Mouse (Mus musculus): ENCODE results near the gene Dach1. TPM values are rescaled to one million over a fixed set of nuclear protein-coding genes. Genes with fewer than 3 reads are reported as not detected.
A peak's percentile ranks its signal among the peaks of the same experiment; 100 is the strongest.

The Dach1 gene
- polyA plus RNA-seq (2015; fragmentation: Nextera tagmentation; extraction: Ambion mirVana), result 1.7 and 1.9 TPM in 2 replicates

- 0 out of 2 replicates have a peak, but pooled peaks cover 3% of the 10 kb centered on the region for H3K27me3 ChIP-seq (replicated peaks; ENCODE audit: control insufficient read depth, insufficient read depth, low read length)
- WGBS, result 1% methylated on average over 32 of the region's 32 CpGs
- no peaks in the 10 kb centered on the region for H3K9me3 ChIP-seq (ENCODE audit: control insufficient read depth, low read length)
- no peaks in the 10 kb centered on the region for H3K4me1 ChIP-seq (ENCODE audit: control insufficient read depth, insufficient read depth, low read length)
- peak within 1 kb of the TSS; percentile 51 for H3K27ac ChIP-seq (ENCODE audit: low read length)
- ATAC-seq, result peak; percentile 67
- peak within 1 kb of the TSS; percentile 73 for H3K4me3 ChIP-seq (ENCODE audit: low read length)
- peak within 1 kb of the TSS; percentile 73 for H3K9ac ChIP-seq (ENCODE audit: low read depth, low read length)
- H3K4me2 ChIP-seq (ENCODE audit: low read depth, low read length), result peak within 1 kb of the TSS; percentile 94
- H3K36me3 ChIP-seq (ENCODE audit: control insufficient read depth, insufficient read depth, low read length), result no peaks in the 10 kb centered on the region
These were observed at the start of gene Dach1 for GRCm38 (mm10) chr14:98169421-98170076. Gene Dach1 (minus strand): TSS chr14:98169765.

- Histone ChIP-seq H3K9me3 (ENCODE audit: control insufficient read depth, low read length) (no peaks in the 10 kb centered on the region), H3K4me1 (ENCODE audit: control insufficient read depth, insufficient read depth, low read length) (no peaks in the 10 kb centered on the region), H3K4me3 (ENCODE audit: low read length) (no peak overlapping the region), H3K27ac (ENCODE audit: low read length) (no peak overlapping the region), H3K36me3 (ENCODE audit: control insufficient read depth, insufficient read depth, low read length) (no peaks in the 10 kb centered on the region), H3K9ac (ENCODE audit: low read depth, low read length) (no peak overlapping the region), H3K4me2 (ENCODE audit: low read depth, low read length) (no peak overlapping the region), H3K27me3 (replicated peaks; ENCODE audit: control insufficient read depth, insufficient read depth, low read length) (no peaks in the 10 kb centered on the region)
- no peak for ATAC-seq
- 86% methylated on average over 3 of the region's 3 CpGs for whole genome bisulfite sequencing
These were observed 30.5 kb upstream of the Dach1 start for GRCm38 (mm10) chr14:98200089-98200488.

GRCm38 (mm10) chr14:98181545-98181944 lies 12.0 kb upstream of the Dach1 start:
- Histone ChIP-seq H3K9ac (ENCODE audit: low read depth, low read length) (no peak overlapping the region), H3K4me1 (ENCODE audit: control insufficient read depth, insufficient read depth, low read length) (no peaks in the 10 kb centered on the region), H3K9me3 (ENCODE audit: control insufficient read depth, low read length) (no peaks in the 10 kb centered on the region), H3K4me3 (ENCODE audit: low read length) (no peak overlapping the region), H3K36me3 (ENCODE audit: control insufficient read depth, insufficient read depth, low read length) (no peaks in the 10 kb centered on the region), H3K27me3 (replicated peaks; ENCODE audit: control insufficient read depth, insufficient read depth, low read length) (no peaks in the 10 kb centered on the region), H3K4me2 (ENCODE audit: low read depth, low read length) (no peak overlapping the region), H3K27ac (ENCODE audit: low read length) (no peak overlapping the region)
- no peak for ATAC-seq
- WGBS, result 2% methylated on average over 1 of the region's 1 CpGs

- WGBS, result 64% methylated on average over 2 of the region's 2 CpGs
- ATAC-seq, result no peak
- H3K9ac ChIP-seq (ENCODE audit: low read depth, low read length), result no peak overlapping the region
These were observed 4.3 kb upstream of the Dach1 start for GRCm38 (mm10) chr14:98173831-98174230.

DNA sequence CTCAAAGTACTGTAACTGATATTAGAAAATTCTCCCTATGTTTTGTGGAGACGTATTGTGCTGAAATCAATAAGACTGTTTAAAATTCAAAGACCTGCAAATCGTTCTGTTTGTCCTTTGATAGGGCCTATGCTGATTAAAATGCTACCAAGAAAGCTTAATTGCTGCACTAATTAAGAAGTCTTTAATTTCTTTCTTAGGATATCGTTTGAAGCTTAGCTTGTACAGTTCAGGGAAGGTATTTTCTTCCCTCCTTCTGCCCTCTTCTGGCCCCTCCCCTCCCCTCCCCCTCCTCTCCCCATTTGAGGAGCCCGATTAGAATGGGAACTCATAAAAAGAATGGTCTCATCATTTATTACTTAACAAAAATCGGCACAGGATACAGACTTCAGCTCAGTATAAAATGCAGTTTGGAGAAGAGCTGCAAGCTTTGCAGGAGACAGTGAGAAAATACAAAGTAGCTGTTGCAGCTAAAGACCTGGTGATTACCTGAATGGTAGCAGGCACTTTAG lies 2.9 kb upstream of the Dach1 start:
- Histone ChIP-seq H3K27ac (ENCODE audit: low read length) (no peak overlapping the region), H3K9ac (ENCODE audit: low read depth, low read length) (no peak overlapping the region), H3K4me1 (ENCODE audit: control insufficient read depth, insufficient read depth, low read length) (no peaks in the 10 kb centered on the region), H3K27me3 (replicated peaks; ENCODE audit: control insufficient read depth, insufficient read depth, low read length) (0 out of 2 replicates have a peak, but pooled peaks cover 3% of the 10 kb centered on the region), H3K4me3 (ENCODE audit: low read length) (no peak overlapping the region), H3K36me3 (ENCODE audit: control insufficient read depth, insufficient read depth, low read length) (no peaks in the 10 kb centered on the region), H3K4me2 (ENCODE audit: low read depth, low read length) (no peak overlapping the region), H3K9me3 (ENCODE audit: control insufficient read depth, low read length) (no peaks in the 10 kb centered on the region)
- no peak for ATAC-seq
- 16% methylated on average over 5 of the region's 5 CpGs for WGBS

More at GRCm38 (mm10) chr14:98173831-98174230, 4.3 kb upstream of the Dach1 start:
- Histone ChIP-seq H3K9me3 (ENCODE audit: control insufficient read depth, low read length) (no peaks in the 10 kb centered on the region), H3K36me3 (ENCODE audit: control insufficient read depth, insufficient read depth, low read length) (no peaks in the 10 kb centered on the region), H3K4me2 (ENCODE audit: low read depth, low read length) (no peak overlapping the region), H3K4me3 (ENCODE audit: low read length) (no peak overlapping the region), H3K27me3 (replicated peaks; ENCODE audit: control insufficient read depth, insufficient read depth, low read length) (0 out of 2 replicates have a peak, but pooled peaks cover 3% of the 10 kb centered on the region), H3K27ac (ENCODE audit: low read length) (no peak overlapping the region), H3K4me1 (ENCODE audit: control insufficient read depth, insufficient read depth, low read length) (no peaks in the 10 kb centered on the region)

- no peak for ATAC-seq
- 27% methylated on average over 5 of the region's 5 CpGs for WGBS
These were observed 2.3 kb upstream of the Dach1 start for GRCm38 (mm10) chr14:98171861-98172260.

DNA sequence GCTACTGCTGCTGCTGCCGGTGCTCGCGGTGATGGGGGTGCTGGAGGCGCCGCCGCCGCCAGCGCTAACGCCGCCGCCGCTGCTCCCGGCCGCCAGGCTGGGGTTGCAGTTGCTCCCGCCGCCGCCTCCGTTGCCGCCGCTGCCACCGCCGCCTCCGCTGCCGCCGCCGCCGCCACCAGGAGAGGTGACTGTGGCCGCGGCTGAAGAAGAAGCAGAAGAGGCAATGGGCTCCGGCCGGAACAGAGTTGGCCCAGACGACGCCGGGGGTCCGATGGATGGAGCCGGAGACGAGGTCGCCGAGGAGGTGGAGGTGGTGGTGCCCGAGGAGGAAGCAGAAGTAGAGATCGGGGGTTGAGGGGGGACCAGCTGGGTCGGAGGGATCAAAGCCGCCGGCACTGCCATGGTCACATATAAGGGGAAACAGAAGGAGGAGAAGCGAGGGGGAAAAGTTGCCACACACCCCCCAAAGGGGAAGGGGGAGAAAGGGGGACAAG lies 610 bp downstream of the Dach1 start:
- peak overlapping the region; percentile 94 for H3K4me2 ChIP-seq (ENCODE audit: low read depth, low read length)
- H3K4me3 ChIP-seq (ENCODE audit: low read length), result peak overlapping the region; percentile 73
- peak; percentile 36 for ATAC-seq
- WGBS, result under 1% methylated on average over 45 of the region's 45 CpGs
- H3K27me3 ChIP-seq (replicated peaks; ENCODE audit: control insufficient read depth, insufficient read depth, low read length), result 0 out of 2 replicates have a peak, but pooled peaks cover 3% of the 10 kb centered on the region
- no peaks in the 10 kb centered on the region for H3K4me1 ChIP-seq (ENCODE audit: control insufficient read depth, insufficient read depth, low read length)
- peak overlapping the region; percentile 51 for H3K27ac ChIP-seq (ENCODE audit: low read length)
- no peaks in the 10 kb centered on the region for H3K36me3 ChIP-seq (ENCODE audit: control insufficient read depth, insufficient read depth, low read length)
- H3K9ac ChIP-seq (ENCODE audit: low read depth, low read length), result peak overlapping the region; percentile 73
- no peaks in the 10 kb centered on the region for H3K9me3 ChIP-seq (ENCODE audit: control insufficient read depth, low read length)

More at GRCm38 (mm10) chr14:98171861-98172260, 2.3 kb upstream of the Dach1 start:
- Histone ChIP-seq H3K27ac (ENCODE audit: low read length) (no peak overlapping the region), H3K36me3 (ENCODE audit: control insufficient read depth, insufficient read depth, low read length) (no peaks in the 10 kb centered on the region), H3K9me3 (ENCODE audit: control insufficient read depth, low read length) (no peaks in the 10 kb centered on the region), H3K4me2 (ENCODE audit: low read depth, low read length) (no peak overlapping the region), H3K27me3 (replicated peaks; ENCODE audit: control insufficient read depth, insufficient read depth, low read length) (0 out of 2 replicates have a peak, but pooled peaks cover 3% of the 10 kb centered on the region), H3K9ac (ENCODE audit: low read depth, low read length) (no peak overlapping the region), H3K4me1 (ENCODE audit: control insufficient read depth, insufficient read depth, low read length) (no peaks in the 10 kb centered on the region), H3K4me3 (ENCODE audit: low read length) (no peak overlapping the region)

DNA sequence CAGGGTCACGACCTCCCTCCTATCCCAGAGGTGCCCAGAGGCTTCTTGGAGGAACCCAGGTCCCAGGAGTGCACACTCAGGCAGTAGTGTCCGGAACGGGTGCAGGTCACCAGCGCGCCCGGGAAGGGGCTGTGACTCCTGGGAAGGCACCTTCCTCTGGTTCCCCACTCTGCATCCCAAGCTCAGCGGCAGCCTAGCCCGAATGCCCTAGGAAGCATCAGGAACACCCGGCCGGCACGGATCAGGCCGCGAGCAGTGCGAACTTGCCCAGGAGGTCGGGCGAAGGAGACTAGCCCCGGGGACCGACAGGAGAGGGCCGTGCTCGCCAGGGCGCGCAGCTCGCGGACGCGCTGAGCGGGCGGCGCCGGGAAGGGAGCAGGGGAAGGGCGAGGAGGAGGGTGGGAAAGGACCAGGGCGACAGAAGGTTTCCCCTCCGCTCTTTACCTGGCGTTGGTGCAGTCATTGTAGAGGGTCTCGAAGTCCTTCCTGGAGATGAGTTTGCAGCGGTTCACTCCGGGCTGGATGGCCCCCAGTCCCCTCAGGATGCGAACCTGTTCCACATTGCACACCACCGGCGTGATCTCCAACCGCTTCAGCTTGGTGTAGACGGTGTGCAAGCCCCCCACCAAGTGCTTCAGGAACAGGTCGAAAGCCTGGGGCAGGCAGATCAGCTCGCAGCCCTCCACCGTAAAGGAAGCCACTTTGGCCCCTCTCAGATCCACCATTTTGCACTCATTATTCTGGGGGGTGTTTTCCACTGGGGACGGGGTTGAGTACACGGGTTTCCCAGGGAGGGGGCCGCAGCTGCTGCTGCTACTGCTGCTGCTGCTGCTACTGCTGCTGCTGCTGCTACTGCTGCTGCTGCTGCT lies 1.3 kb downstream of the Dach1 start:
- under 1% methylated on average over 48 of the region's 48 CpGs for WGBS

More for the DNA sequence above, 1.3 kb downstream of the Dach1 start:
- Histone ChIP-seq H3K27me3 (replicated peaks; ENCODE audit: control insufficient read depth, insufficient read depth, low read length) (0 out of 2 replicates have a peak, but pooled peaks cover 3% of the 10 kb centered on the region), H3K36me3 (ENCODE audit: control insufficient read depth, insufficient read depth, low read length) (no peaks in the 10 kb centered on the region), H3K4me2 (ENCODE audit: low read depth, low read length) (peak overlapping the region; percentile 94), H3K27ac (ENCODE audit: low read length) (peak overlapping the region; percentile 66), H3K9ac (ENCODE audit: low read depth, low read length) (peak overlapping the region; percentile 73), H3K9me3 (ENCODE audit: control insufficient read depth, low read length) (no peaks in the 10 kb centered on the region), H3K4me1 (ENCODE audit: control insufficient read depth, insufficient read depth, low read length) (no peaks in the 10 kb centered on the region), H3K4me3 (ENCODE audit: low read length) (peak overlapping the region; percentile 73)
- peak; percentile 79 for ATAC-seq

All from intestine, embryonic 16.5 days (tissue).